Mouse (Mus musculus): ENCODE results near the gene Ccm2.

The Ccm2 gene

GRCm38 (mm10) chr11:6530746-6531145 lies 15.9 kb upstream of the Ccm2 start:
- no peak for DNase-seq

DNA sequence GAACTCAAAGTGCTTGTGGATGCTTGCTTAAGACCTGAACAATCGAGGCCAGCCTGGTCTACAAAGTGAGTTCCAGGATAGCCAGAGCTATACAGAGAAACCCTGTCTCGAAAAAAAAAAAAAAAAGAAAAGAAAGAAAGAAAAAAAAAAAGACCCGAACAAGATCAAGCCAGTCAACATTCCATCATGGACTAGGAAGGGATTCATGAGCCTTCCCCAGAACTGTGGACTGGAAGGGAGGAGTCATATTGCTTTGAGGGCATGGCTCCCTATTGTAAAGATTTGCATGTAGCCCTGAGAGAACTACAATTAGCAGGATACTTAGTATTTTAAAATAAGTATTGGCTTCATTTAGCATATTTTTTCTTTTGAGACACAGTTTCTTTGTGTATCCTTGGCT lies 2.0 kb upstream of the Ccm2 start:
- DNase-seq = no peak

DNA sequence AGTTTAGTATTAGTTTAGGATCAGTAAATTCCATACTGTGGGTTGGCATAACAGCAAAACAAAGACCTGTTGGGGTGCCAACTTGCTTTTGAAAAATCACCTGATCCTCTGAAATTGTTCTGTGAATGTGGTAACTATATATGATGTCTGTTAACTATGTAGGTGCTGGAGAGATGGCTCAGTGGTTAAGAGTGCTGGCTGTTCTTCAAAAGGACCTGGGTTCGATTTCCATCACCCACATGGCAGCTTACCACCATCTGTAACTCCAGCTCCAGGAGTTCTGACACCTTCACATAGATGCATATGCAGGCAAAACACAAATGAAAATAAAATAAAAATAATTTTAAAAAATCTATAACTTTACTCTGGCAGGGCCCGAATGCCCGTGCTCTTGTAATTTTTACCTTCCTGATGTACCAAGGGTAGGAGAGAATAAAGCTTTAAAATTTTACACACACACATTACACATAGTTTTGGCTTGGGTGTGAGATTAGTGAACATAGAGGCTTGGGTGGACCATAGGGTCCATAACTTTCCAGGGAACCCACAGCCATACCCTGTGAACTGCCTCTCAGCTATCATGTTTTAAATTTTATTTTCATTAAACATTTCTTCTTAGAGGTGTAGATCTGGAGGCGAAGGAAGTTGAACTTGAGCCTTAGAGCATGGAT lies 1.4 kb upstream of the Ccm2 start:
- DNase-seq = no peak

DNA sequence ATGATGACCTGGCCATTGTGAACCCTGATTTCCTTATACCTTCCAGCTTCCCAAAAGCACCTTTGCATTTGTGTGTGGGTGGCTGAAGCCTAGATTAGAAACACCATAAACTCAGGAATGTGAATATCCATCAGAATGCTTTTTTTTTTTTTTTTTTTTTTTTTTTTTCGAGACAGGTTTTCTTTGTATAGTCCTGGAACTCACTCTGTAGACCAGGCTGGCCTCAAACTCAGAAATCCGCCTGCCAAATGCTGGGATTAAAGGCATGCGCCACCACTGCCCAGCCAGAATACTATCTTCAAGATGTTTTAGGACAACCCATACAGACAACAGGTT lies 862 bp upstream of the Ccm2 start:
- no peak for DNase-seq

GRCm38 (mm10) chr11:6547037-6547680 lies 472 bp downstream of the Ccm2 start:
- DNase-seq = peak; percentile 86

- no peak for DNase-seq
Observed at GRCm38 (mm10) chr11:6547696-6548325, 1.1 kb downstream of the Ccm2 start.

GRCm38 (mm10) chr11:6549770-6550169 lies 3.1 kb downstream of the Ccm2 start:
- no peak for DNase-seq

DNA sequence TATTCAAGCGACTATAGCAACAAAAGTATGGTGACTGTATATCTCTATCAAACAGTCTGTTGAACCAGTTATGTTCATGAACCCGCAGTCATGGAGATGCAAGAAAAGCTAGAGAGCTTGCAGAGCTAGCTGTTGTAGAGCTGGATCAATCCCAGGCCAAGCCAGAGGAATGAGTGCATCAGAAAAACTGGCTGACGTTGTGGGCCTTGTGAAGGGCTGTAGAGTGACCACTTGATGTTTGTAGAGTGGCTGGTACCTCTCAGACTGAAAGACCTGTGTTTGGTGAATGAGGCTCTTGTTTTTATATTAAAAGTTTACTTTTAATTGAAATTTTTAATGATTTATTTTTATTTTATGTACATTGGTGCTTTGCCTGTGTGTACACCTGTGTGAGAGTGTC lies 3.5 kb downstream of the Ccm2 start:
- no peak for DNase-seq

- no peak for DNase-seq
Observed at GRCm38 (mm10) chr11:6558234-6558633, 11.5 kb downstream of the Ccm2 start.

DNA sequence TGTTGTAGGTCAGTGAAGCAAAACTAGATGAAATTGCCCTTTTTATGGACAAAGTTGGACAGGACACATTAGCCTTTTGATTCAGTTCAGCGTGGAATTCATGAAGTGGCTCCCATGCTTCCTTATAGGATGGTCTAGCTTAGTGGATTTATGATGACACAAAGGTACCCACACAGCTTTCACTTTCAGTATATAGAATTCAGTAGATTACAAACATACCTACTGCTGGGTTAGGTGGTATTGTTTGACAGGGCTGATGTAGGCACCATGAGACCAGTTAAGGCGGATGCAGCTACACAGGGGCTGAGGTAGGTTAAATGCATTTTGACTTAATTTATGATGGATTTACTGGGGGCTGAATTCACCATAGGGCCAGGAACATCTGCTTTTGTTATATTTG lies 13.3 kb downstream of the Ccm2 start:
- no peak for DNase-seq

GRCm38 (mm10) chr11:6560655-6561360 lies 14.1 kb downstream of the Ccm2 start:
- peak; percentile 47 for DNase-seq

DNA sequence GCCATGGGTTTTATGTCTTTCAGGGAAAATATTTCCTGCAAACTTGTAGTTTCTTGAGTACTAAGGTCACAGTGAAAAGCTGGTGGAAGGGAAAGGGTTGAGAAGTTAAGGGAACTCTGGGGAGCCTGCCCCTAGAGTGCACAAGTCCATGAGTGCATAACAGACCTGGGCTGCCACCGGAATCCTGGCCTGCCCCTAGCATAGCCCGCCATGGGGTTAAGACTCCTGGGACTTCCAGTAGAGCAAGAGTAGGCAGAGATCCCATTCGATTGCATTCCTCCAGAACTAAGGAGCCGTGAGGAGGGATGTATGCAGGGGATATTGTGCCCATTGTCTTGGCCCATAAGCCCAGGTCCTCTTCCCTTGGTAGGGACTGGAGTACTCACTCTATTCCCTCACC lies 14.8 kb downstream of the Ccm2 start:
- no peak for DNase-seq

DNA sequence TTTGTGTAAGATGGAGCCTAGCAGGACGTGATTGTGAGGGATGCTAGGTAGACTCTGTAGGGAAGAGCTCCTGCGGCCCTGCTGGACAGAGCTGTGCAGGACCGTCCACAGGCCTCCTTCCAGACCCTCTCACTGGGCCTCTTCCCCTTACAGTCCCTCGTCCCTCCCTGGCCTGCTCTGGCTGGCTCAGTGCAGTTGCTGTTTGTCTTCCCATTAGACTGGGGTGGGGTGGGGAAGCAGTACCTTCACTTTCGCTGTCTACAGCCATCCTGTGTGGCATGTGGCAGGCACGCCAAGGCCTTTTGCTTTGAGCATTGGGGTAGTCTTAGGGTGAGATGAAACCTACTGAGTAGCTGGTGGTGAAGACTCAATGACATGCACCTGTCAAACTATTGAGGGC lies 15.7 kb downstream of the Ccm2 start:
- no peak for DNase-seq

- DNase-seq = no peak
Observed at GRCm38 (mm10) chr11:6563201-6563600, 16.5 kb downstream of the Ccm2 start.

DNA sequence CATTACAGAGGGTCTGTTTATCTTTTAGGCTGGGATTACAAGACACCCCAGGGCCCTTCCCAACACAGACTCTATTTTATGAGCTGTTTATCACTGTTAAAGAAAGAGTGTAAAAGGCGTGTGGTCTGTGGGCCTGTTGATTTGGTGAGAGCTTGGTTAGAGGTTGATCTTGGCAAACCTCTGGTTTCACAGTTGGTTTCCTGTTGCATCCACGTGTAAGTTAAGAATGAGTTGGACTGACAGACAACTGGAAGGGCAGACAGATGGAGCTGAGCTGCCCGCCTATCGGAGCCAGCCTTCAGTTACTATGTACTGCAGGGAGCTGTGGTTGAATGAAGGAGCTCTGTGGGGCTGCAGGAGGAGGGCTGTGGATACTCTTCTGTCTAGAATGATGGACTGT lies 19.8 kb downstream of the Ccm2 start:
- DNase-seq = no peak

DNA sequence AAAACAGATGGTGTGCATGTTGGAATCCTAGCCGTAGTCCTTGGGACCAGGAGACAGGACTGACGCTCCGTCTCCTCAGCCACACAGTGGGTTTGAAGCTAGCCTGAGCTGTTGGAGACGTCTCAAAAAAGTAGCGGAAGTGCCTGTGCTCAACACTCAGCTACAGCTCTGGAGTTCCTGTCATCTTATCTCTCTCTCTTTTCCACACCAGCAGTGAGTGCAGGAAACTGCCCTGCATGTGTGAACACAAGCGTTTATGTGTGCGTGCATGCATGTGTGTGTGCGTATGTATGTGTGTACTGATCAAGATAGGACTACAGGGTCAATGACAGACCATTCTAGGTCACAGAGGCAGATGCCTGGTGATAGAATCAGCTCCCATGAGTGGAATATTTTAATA lies 21.3 kb downstream of the Ccm2 start:
- no peak for DNase-seq

DNA sequence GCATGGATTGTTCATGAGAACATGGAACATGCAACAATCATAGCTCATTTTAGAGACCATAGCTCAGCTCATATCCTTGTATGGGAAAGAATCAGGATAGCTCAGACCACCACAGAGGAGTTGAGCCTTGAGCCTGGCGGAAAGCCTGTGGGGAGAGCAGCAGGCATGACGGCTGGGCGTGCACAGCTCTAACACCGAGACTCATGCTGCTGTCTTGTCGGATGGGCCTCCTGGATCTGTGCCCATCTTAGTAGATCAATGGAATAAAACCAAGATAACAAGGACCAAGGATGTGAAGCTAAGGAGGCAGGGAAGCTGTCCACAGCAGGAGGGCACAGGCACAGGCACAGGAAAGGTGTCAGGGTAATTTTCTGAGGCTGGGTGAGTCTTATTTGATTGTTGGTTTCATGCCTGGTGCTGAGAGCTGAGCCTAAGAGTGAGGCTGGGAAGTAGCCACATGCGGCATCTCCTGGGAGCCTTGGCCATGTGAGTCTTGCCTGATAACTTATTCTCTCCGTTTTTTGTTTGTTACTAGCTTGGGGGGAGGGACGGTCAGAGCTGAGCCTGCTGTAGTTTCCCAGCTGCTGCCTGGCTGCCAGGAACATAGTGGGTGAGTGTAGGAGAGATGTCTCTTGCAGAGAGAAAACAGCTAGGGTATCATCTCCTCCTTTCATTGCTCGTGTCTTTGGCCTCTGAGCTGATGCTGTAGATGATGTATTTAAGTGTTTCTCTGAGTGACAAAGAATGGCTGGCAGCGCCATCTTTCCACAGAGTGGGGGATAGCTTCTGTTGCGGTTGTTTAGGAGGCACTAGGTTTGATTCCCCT lies 22.1 kb downstream of the Ccm2 start:
- DNase-seq = peak; percentile 12

GRCm38 (mm10) chr11:6569410-6569777 lies 22.7 kb downstream of the Ccm2 start:
- no peak for DNase-seq

GRCm38 (mm10) chr11:6576151-6576550 lies 29.5 kb downstream of the Ccm2 start:
- no peak for DNase-seq

GRCm38 (mm10) chr11:6579361-6579760 lies 32.7 kb downstream of the Ccm2 start:
- no peak for DNase-seq

GRCm38 (mm10) chr11:6580065-6580750 lies 33.5 kb downstream of the Ccm2 start:
- no peak for DNase-seq

DNA sequence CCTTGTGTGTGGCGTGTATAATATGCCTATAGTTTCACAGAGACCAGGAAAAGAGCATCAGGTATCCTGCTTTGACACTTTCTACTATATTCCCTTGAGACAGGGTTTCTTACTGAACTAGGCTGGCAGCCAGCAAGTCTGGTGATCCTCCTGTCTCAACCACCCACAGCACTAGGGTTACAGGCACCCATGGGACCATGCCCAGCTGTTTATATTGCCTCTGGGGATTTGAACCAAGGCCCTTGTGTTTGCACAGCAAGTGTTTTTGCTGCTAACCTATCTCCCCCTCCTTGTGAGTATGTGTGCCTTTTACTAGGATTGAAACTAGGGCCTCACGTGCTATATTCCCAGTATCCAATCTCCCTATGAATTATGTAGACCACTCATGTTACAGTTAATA lies 34.9 kb downstream of the Ccm2 start:
- no peak for DNase-seq

DNA sequence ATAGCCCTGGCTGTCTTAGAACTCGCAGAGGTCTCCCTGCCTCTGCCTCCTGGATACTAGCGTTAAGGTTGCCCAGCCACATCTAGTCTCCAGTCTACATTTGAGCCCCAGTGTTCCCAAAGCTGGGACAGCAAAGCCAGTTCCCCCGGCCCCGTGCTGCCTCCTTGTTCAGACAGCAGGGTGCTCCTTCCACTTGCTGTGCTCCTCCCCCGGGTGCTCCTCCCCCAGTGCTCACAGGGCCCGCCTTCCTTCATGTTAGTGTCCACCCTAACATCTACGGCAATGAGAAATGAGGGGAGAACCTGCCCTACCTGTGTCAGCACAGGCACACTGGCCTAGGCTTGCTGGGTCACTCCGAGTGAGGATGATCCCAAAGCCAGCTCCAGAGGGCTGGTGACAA lies 39.1 kb downstream of the Ccm2 start:
- DNase-seq = no peak

Data from kidney, postnatal 14 days (tissue).